Mouse (Mus musculus) stomach, postnatal 0 days (tissue): ENCODE data around the gene Wwtr1.

Experiments used
- CTCF ChIP-seq: IDR thresholded peaks from 2 replicates; pipeline ENCODE4 v1.5.1; 2016; ENCODE audit warnings: antibody characterized with exemption, low read depth, mild to moderate bottlenecking, moderate library complexity
- EP300 ChIP-seq: optimal IDR thresholded peaks from 2 replicates; pipeline ENCODE3; 2016; ENCODE audit warnings: antibody characterized with exemption

DNA sequence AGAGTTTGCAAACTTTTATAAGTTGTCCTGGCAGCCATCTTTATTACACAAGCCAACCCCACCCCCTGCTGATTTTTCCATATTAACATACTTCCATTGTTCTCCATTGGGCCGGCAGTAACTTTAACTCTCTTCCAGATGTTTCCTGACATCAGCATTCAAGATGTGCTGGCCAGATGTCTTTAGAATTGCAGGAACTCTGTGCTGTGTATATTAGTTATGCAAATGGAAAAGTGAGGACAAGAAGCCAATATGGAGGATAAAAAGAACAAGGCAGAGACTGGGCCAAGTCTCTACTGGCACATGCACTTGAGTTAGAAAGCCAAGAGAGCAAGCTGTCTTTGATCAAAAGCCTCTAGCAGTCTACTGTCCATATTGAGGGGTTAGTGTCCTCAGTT is 28.9 kb upstream of the Wwtr1 start:
- TF ChIP-seq CTCF (no peak), EP300 (no peak)
